Mouse (Mus musculus) cortical plate, adult 2 months (tissue): ENCODE data around the gene Sez6l2.

ENCODE experiments used
- CTCF ChIP-seq: fragments of 200-500 bp; IDR thresholded peaks from 2 replicates; pipeline ENCODE4 v1.5.1; 2011; ENCODE audit warnings: mild to moderate bottlenecking, control low read depth, low read length; ENCODE audit not compliant: insufficient read depth; ENCODE audit errors: extremely low read depth
- POLR2A ChIP-seq: fragments of 200-500 bp; IDR thresholded peaks from 2 replicates; pipeline ENCODE4 v1.6.1; 2011; ENCODE audit warnings: mild to moderate bottlenecking, low read length, control low read depth; ENCODE audit not compliant: insufficient read depth; ENCODE audit errors: extremely low read depth

DNA sequence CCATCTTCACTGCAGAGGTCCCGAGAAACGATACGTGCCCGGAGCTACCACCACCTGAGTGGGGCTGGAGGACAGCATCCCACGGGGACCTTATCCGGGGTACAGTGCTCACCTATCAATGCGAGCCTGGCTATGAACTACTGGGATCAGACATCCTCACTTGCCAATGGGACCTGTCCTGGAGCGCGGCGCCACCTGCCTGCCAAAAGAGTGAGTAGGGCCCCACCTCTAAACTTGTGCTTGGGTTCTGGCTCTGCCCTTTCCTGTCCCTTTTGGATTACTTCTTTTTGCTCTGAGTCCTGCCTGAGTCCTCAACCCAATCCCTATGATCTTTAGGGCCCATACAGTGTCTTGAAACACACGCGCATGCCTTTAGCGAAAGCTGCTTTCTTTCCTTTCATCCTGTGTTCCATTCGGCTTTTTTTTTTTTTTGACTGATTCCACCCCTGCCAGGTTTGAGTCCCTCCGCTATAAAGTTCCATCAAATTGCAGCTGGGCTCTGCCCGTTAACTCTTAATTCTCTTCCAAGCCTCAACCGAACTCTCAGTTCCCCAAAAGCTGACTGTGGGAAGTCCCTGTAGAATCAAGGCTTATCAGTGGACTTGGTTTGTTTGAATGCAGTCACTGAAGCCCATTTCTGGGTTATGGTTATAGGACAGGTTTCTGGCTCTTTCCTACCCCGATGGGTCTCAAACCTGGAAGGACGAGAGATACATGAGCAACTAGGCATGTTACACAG, 13.4 kb downstream of the Sez6l2 start:
- TF ChIP-seq POLR2A (no peak), CTCF (peak; percentile 12; the same call in 1 of the 2 replicates)
